Mouse (Mus musculus): Measurements from ENCODE around the gene BC048671. TPM values are rescaled to one million over a fixed set of nuclear protein-coding genes. Genes with fewer than 3 reads are reported as not detected.

BC048671 gene
- not detected in 2 replicates for polyA plus RNA-seq (2015; fragmentation: Nextera tagmentation; extraction: Ambion mirVana)

DNA sequence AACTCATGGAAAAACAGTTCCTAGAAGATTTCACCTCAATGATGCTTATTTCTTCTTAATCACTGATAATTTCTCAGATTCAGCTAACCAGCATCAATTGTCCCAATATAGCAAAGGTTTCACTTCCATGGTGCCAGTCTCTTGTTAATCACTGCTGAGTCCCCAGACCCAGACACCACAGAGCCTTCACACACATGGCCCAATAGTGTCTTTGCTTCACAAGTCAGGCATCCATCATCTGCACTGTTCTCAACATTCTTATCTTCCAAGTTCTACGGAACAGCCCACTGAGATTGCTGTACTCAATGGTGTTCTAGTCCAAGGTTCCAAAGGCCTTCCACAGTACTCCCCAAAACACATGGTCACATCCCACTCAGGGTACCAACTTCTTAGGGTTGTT is at the start of gene BC048671:
Gene BC048671, plus strand, starts transcription at position 301 of the 400 bp plus-strand sequence.
- Histone ChIP-seq H3K9ac (ENCODE audit: low read depth, low read length) (no peak within 1 kb of the TSS), H3K27me3 (replicated peaks; ENCODE audit: control insufficient read depth, insufficient read depth, low read length) (no peaks in the 10 kb centered on the region), H3K4me1 (ENCODE audit: control insufficient read depth, insufficient read depth, low read length) (no peaks in the 10 kb centered on the region), H3K36me3 (ENCODE audit: control insufficient read depth, insufficient read depth, low read length) (no peaks in the 10 kb centered on the region), H3K4me3 (ENCODE audit: low read length) (no peak within 1 kb of the TSS), H3K4me2 (ENCODE audit: low read depth, low read length) (no peak within 1 kb of the TSS), H3K9me3 (ENCODE audit: control insufficient read depth, low read length) (no peaks in the 10 kb centered on the region), H3K27ac (ENCODE audit: low read length) (no peak within 1 kb of the TSS)
- no peak for ATAC-seq
- WGBS, result 79% methylated on average over 1 of the region's 1 CpGs

DNA sequence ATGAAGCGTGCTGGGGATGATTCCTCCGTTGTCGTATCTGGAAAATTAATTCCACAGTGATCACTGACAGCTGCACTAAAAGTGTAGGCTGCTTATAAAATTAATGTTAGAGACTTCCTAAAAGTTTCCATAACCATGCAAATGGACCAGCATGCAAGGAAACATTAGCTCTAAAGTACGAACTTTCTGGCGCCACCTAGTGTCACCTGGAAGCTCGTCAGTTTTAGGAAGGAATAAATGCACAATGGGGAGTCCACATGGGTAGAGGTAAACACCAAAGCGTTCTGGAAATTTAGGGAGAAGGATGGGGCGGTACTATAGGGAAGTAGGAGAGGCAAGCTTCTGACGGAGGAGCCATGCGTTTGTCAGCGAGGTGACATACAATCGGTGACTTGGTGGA is 12.8 kb upstream of the BC048671 start:
- H3K4me1 ChIP-seq (ENCODE audit: control insufficient read depth, insufficient read depth, low read length), result no peaks in the 10 kb centered on the region
- H3K9ac ChIP-seq (ENCODE audit: low read depth, low read length), result no peak overlapping the region
- 54% methylated on average over 12 of the region's 12 CpGs for WGBS
- H3K9me3 ChIP-seq (ENCODE audit: control insufficient read depth, low read length), result no peaks in the 10 kb centered on the region
- no peak for ATAC-seq
- H3K4me3 ChIP-seq (ENCODE audit: low read length), result no peak overlapping the region
- no peaks in the 10 kb centered on the region for H3K27me3 ChIP-seq (replicated peaks; ENCODE audit: control insufficient read depth, insufficient read depth, low read length)
- H3K27ac ChIP-seq (ENCODE audit: low read length), result no peak overlapping the region
- H3K4me2 ChIP-seq (ENCODE audit: low read depth, low read length), result no peak overlapping the region
- H3K36me3 ChIP-seq (ENCODE audit: control insufficient read depth, insufficient read depth, low read length), result no peaks in the 10 kb centered on the region

DNA sequence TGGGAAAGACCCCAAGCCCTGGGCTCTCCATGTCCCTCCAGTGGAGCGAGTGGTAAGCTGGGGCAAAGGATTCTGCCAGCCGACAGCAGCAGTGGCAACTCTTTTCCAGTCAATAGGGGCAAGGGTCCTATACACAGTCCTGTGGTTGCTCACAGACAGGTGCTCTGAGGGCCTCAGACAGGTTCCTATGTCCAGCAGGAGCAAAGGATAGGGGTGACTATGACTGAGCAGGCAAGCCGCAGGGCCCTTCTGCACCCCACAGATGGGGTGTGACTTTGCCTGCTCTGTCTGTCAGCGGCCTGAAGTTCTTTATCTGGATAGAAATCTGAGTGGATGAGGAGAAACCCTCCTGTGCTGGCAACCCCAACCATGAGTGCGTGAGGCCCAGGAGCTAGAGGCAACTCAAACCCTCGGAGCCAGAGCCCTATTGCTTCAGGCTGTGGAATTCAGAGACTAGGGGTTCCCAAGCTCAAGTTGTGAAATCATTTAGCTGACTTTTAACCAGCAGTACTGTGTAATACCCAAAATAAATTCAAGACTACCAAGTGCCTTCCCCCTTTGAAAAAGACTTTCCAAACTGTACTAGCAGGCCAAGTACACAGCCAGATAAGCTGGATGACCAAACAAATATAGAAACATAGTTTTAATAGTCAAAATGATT is 5.4 kb downstream of the BC048671 start:
- peaks cover 5% of the 10 kb centered on the region; the same call in 1 of the 2 replicates for H3K9me3 ChIP-seq (ENCODE audit: control insufficient read depth, low read length)
- no peak overlapping the region for H3K4me2 ChIP-seq (ENCODE audit: low read depth, low read length)
- no peak overlapping the region for H3K27ac ChIP-seq (ENCODE audit: low read length)
- no peaks in the 10 kb centered on the region for H3K4me1 ChIP-seq (ENCODE audit: control insufficient read depth, insufficient read depth, low read length)
- H3K4me3 ChIP-seq (ENCODE audit: low read length), result no peak overlapping the region
- no peak overlapping the region for H3K9ac ChIP-seq (ENCODE audit: low read depth, low read length)
- 83% methylated on average over 6 of the region's 6 CpGs for WGBS
- no peaks in the 10 kb centered on the region for H3K27me3 ChIP-seq (replicated peaks; ENCODE audit: control insufficient read depth, insufficient read depth, low read length)
- no peaks in the 10 kb centered on the region for H3K36me3 ChIP-seq (ENCODE audit: control insufficient read depth, insufficient read depth, low read length)
- no peak for ATAC-seq

DNA sequence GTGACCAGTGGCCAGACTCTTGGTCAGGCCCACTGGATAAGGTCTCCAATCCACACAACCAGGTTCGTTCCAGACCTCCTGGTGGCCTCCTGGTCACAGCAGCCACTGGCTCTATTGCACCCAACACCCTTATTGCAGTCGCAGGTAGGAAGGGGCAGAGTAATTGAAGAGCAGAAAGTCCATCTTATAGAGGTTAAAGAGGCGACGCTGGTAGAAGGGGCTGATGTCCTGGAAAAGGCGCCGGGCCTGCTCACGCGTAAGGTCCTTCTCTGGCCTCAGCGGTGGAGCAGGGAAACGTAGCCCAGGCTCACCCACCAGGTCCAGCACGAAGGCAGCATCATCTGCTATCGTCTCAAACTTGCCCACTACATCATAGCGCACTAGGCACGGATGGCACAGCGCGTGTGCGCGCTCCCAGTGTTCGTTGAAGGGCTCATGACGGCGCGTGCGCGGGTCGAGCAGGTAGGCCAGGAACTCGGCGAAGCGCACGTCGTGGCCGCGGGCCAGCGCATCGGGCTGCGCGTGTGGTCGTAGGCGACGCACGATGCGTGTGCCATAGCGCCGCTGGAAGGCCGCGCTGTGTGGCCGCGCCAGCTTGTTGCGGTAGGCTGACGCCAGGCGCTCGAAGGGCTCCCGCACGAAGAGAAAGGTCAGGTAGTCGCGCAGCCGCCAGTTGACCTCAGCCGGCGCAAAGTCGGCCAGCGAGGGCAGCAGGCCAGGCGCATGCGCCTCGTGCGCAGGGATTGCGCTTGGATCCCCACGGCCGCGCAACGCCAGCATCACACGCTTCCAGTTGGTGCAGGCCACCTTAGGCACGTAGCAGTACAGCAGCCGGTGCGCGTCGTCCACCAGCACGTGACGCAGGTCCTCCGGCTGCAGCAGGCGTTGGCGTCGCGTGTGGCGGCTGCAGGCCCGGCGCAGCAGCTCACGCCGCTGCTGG is 8.1 kb downstream of the BC048671 start:
- no peaks in the 10 kb centered on the region for H3K27me3 ChIP-seq (replicated peaks; ENCODE audit: control insufficient read depth, insufficient read depth, low read length)
- H3K4me1 ChIP-seq (ENCODE audit: control insufficient read depth, insufficient read depth, low read length), result no peaks in the 10 kb centered on the region
- no peak for ATAC-seq
- no peak overlapping the region for H3K27ac ChIP-seq (ENCODE audit: low read length)
- peaks cover 5% of the 10 kb centered on the region for H3K9me3 ChIP-seq (ENCODE audit: control insufficient read depth, low read length)
- no peaks in the 10 kb centered on the region for H3K36me3 ChIP-seq (ENCODE audit: control insufficient read depth, insufficient read depth, low read length)
- H3K4me2 ChIP-seq (ENCODE audit: low read depth, low read length), result no peak overlapping the region
- WGBS, result 79% methylated on average over 87 of the region's 87 CpGs
- no peak overlapping the region for H3K4me3 ChIP-seq (ENCODE audit: low read length)
- H3K9ac ChIP-seq (ENCODE audit: low read depth, low read length), result no peak overlapping the region

DNA sequence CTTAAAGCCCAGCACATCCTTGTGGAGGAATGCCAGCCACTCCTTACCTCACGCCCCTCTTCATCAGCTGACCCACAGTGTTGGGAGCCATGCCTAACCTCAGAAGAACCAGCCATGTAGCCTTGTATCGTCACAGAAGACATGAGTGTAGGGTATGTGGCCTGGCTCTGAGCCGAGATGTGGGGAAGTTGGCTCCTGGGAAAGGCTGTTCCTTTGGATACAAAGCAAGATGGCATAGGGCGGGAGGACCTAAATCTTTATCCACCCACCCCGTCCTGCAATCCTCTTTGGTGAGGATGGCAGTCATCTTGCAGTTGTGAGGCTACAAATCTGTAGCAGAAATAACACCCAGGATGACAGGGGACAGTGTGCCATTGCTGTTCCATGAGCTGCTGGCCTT is 14.9 kb downstream of the BC048671 start:
- Histone ChIP-seq H3K4me2 (ENCODE audit: low read depth, low read length) (no peak overlapping the region), H3K4me1 (ENCODE audit: control insufficient read depth, insufficient read depth, low read length) (no peaks in the 10 kb centered on the region), H3K9me3 (ENCODE audit: control insufficient read depth, low read length) (no peaks in the 10 kb centered on the region; the same call in 1 of the 2 replicates), H3K4me3 (ENCODE audit: low read length) (no peak overlapping the region), H3K27me3 (replicated peaks; ENCODE audit: control insufficient read depth, insufficient read depth, low read length) (no peaks in the 10 kb centered on the region), H3K9ac (ENCODE audit: low read depth, low read length) (no peak overlapping the region), H3K36me3 (ENCODE audit: control insufficient read depth, insufficient read depth, low read length) (no peaks in the 10 kb centered on the region), H3K27ac (ENCODE audit: low read length) (no peak overlapping the region)
- ATAC-seq, result no peak
- WGBS, result 82% methylated on average over 5 of the region's 5 CpGs

DNA sequence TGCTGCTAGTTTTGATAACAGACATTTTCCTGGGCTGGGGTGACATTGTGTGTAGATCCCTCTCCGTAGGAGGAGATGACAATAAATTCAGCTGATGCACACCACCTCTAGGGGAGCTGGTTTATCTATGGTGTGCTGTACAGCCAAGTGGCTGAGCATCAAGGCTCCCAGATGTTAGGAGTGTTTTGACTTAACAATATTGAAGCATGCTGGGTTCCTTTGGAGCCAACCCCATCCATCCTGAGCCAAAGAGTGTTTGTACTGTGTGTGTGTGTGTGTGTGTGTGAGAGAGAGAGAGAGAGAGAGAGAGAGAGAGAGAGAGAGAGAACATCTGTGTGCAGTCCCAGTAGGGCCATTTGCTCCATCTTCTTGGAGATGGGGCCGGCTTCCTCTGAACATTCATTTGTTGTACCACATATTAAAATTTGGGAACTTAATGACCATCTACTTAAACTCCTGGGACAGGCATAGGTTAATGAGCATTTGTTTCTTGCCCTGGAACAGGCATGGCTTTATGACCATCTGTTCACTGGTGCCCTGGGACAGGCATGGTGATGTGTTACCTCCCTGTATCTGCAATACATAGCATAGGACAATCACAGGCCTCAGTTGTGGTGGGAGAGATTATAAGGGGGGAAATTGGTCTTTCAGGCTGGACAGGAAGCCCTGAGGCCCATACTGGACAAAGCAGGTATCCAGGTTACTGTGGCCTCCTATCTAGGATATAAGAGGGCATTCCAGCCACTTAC is 16.7 kb downstream of the BC048671 start:
- Histone ChIP-seq H3K9me3 (ENCODE audit: control insufficient read depth, low read length) (no peaks in the 10 kb centered on the region), H3K9ac (ENCODE audit: low read depth, low read length) (no peak overlapping the region), H3K4me2 (ENCODE audit: low read depth, low read length) (no peak overlapping the region), H3K4me1 (ENCODE audit: control insufficient read depth, insufficient read depth, low read length) (no peaks in the 10 kb centered on the region), H3K27me3 (replicated peaks; ENCODE audit: control insufficient read depth, insufficient read depth, low read length) (no peaks in the 10 kb centered on the region), H3K27ac (ENCODE audit: low read length) (no peak overlapping the region), H3K4me3 (ENCODE audit: low read length) (no peak overlapping the region), H3K36me3 (ENCODE audit: control insufficient read depth, insufficient read depth, low read length) (no peaks in the 10 kb centered on the region)
- 77% methylated on average over 2 of the region's 2 CpGs for WGBS
- no peak for ATAC-seq

DNA sequence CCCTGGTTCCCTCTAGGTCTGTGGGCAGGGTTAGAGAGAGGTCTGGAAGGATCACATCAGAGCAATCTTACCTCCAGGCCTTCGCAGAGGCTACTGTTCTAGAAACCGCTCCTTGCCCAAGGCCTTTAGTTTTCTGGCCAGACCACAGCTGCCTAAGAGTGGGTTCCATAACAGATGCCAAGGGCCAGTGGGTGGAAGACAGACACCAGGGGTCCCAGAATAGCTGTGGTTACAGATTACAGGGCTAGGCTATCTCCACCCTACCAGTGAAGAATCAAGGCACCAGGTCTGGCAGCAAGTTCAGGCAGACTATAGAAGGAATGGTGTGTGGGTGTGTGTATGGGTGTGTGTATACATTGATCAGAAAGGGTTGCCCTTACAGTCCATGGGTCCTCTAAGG is 18.0 kb downstream of the BC048671 start:
- no peak overlapping the region for H3K4me2 ChIP-seq (ENCODE audit: low read depth, low read length)
- H3K36me3 ChIP-seq (ENCODE audit: control insufficient read depth, insufficient read depth, low read length), result no peaks in the 10 kb centered on the region
- H3K9me3 ChIP-seq (ENCODE audit: control insufficient read depth, low read length), result no peaks in the 10 kb centered on the region
- H3K4me1 ChIP-seq (ENCODE audit: control insufficient read depth, insufficient read depth, low read length), result no peaks in the 10 kb centered on the region
- ATAC-seq, result no peak
- WGBS, result 98% methylated on average over 2 of the region's 2 CpGs
- H3K27me3 ChIP-seq (replicated peaks; ENCODE audit: control insufficient read depth, insufficient read depth, low read length), result no peaks in the 10 kb centered on the region
- no peak overlapping the region for H3K4me3 ChIP-seq (ENCODE audit: low read length)
- no peak overlapping the region for H3K9ac ChIP-seq (ENCODE audit: low read depth, low read length)
- H3K27ac ChIP-seq (ENCODE audit: low read length), result no peak overlapping the region

DNA sequence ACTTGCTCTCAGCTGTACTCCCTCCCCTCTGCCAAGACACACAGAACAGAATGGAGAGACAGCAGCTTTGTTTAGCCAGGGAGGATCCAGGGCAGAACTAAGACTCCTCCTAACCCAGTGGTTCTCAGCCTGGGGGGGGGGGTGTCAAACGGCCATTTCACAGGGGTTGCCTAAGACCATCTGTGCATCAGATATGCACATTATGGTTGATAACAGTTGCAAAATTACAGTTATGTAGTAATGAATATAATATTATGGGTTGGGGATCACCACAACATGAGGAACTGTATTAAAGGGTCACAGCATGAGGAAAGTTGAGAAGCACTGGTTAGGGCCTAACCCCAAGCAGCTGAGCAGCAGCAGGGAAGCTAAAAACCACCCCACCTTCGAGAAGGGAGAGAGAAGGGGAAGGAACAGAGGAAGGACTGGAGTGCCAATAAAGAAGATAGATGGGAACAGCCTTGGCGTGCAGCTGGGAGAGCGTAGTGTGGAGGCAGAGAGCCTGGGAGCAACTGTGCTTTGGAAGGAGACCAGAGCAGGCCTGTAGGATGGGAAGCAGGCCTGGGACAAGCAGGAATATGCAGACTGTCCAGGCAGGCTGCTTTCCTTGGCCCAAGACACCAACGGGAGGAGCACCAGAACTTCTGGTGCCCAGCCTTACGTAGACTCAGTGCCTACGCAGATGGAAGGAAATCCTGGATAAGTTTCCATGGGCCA is 18.6 kb downstream of the BC048671 start:
- no peak overlapping the region for H3K27ac ChIP-seq (ENCODE audit: low read length)
- 72% methylated on average over 7 of the region's 7 CpGs for WGBS

More for the DNA sequence above, 18.6 kb downstream of the BC048671 start:
- no peak for ATAC-seq
- H3K27me3 ChIP-seq (replicated peaks; ENCODE audit: control insufficient read depth, insufficient read depth, low read length), result no peaks in the 10 kb centered on the region
- no peaks in the 10 kb centered on the region for H3K9me3 ChIP-seq (ENCODE audit: control insufficient read depth, low read length)
- H3K4me1 ChIP-seq (ENCODE audit: control insufficient read depth, insufficient read depth, low read length), result no peaks in the 10 kb centered on the region
- H3K4me3 ChIP-seq (ENCODE audit: low read length), result no peak overlapping the region
- H3K36me3 ChIP-seq (ENCODE audit: control insufficient read depth, insufficient read depth, low read length), result no peaks in the 10 kb centered on the region
- no peak overlapping the region for H3K4me2 ChIP-seq (ENCODE audit: low read depth, low read length)
- no peak overlapping the region for H3K9ac ChIP-seq (ENCODE audit: low read depth, low read length)

All from intestine, embryonic 16.5 days (tissue).